Mouse (Mus musculus): ENCODE results near the gene Gli1.

Gene Gli1

DNA sequence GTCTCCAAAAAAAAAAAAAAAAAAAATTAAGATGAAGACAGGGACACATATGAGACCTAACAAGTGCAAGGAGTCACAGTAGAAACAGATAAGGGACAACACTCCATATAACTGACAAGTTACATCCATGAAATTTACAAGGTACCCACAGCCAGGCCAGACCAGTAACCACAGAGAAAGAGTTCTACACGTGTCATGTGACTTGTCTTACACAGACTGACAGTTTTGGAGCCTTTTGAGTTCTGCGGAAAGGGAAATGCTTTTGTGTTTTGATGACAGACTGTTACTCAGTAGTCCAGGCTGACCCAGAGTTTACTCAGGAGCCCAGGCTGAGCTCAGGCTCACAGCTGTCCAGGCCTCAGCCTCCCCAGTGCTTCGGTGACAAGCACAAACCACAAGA, 1.3 kb upstream of the Gli1 start:
- DNase-seq = no peak

DNA sequence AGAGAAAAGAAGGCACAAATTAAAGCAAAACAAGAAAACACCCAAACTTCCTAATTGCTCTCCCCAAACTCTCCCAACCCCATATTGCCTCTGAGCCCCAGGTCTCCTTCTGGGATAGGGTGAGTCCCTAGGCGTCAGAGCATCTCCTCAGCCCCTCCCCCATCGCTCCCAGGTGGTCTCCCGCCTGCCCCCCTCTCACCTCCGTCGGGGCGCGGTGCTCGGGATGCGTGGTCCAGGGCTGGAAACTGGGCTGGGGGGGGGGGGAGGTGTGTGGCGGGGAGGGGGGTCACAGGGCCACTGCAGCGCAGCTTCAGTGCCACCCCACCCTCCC, 449 bp downstream of the Gli1 start:
- peak in 1 of 2 experiments; percentile 34 for DNase-seq

DNA sequence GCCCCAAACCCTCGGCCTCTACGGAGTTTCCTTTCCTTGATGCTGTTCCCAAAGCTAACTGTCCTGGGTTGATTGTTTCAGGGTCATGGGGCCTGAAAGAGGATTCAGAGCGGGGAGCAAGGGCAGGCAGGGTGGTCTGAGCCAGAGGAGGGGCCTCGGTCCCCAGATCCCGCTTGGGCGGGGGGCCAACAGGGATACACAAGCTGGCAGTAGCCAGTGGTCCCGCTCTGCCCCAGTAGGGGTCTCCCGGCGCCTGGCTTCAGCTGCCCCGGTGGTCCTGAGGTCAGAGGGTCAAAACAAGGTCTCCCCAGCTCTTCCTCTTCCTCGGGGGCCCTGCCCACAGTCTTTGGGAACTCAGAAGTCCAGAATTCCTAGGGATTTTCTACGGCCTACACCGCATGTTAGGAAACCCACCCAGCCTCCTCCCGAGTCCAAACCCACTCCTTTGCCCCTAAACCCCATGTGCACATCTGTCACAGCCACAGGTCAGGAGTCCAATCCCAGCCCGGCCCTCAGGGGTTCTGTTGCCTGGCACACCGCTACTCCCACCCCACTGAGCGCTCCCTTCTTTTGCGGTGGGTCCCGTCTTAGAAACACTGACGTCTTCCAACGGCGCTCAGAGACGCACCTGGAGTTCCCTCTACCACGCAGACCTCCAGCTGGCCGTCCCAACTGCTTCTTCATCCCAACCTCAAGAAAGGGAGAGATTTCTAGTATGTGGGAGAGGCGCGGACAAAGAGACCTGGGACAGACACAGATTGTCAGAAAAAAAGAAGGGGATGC, 1.0 kb downstream of the Gli1 start:
- DNase-seq = peak in 1 of 2 experiments; percentile 45

DNA sequence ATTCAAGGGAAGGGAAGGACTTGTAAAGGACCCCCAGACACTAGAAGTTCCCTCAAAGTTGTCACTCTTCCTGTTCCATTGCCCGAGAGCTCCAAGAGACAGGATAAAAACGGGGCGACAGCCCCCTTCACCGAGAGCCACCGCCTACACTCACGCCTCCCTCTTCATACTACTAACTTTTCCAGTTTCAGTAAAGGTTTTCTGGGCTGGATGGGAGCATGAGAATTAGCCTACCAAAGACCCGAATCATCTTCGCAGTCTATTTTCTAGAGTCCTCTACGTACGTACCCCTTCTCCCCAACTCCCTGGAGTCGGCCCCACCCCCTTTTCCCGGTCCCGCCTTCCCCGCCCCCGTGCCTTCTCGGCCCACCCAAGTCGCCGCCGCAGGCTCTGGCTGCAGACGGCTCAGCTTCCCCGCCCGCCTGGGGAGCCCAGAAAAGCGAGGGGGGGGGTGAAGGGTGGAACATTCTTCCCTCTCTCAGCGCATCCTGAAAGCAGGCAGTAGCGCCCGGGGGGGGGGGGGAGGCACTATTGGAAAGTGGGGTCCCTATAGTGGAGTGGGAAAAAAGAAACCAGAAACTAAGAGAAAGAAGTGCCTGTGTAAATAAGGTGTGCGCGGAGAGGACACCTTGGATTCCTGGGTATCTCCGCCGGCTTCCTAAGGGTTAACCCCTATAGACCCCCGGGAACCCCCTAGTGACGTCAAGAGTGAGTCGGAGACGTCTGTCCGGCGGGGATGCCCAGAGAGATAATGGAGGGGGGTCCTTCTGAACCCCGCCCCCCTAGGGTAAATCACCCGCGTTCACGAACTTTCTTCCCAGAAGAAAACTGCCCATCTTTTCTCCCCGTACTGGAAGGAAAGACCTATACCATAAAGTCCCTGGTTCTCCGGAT, 1.8 kb downstream of the Gli1 start:
- DNase-seq = peak in 1 of 2 experiments; percentile 30

DNA sequence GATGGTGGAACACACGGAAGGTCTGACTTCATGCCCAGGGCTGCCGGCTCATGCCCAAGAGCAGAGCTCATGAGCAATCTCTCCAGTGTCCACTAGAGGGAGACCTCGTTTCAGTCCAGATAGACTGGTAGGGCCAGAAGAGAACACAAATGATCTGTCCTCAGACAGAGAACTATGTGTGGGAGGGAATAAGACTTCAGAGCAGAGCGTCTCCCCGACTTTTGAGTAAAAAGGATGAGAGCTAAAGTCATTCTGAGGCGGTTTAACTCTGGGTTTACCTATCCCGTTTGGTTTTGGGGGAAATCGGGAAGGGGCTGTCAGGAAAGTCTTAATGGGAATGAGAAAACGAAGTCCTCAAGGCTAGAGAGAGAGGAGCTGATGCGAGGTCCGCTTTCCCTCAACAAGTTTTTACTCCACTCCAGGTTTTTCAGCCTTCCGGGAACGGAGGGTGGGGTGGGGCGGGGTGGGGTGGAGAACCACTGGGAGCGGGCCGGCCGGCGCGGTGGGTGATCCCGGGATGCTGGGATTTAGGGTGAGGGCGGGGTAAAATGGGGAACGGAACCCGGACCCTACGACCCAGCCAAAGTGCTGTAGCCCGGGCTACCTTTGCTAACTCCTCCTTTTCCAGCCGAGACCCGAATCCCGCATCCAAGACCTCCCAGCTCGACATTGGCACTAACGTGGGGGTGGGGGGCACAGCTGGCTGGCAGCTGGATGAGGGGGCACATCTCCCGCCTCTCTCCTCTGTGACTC, 2.7 kb downstream of the Gli1 start:
- DNase-seq = peak; percentile 77 to 79

DNA sequence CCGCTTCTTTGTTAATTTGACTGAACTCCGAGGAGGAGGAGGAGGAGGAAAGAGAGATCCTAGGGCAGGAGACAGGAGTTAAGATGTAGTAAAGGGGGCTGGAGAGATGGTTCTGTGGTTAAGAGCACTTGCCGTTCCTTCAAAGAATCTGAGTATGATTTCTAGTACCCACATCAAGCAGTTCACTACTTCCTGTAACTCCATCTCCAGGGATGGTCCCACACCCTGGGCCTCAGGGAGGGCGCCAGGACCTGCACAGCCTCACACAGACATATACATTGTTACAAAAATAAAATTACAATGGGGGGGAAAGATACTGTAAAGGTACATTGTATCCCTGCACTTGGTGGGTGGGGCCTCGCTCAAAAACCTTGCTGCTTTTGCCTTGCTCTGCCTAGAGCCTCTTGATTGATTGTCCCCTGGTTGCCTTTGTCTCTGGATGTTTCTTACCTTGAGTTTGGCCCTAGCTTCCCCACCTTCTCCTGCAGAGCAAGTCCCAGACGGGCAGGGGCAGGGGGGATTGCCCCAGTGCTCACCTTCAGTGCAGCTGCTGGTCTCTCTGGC, 4.2 kb downstream of the Gli1 start:
- no peak for DNase-seq

DNA sequence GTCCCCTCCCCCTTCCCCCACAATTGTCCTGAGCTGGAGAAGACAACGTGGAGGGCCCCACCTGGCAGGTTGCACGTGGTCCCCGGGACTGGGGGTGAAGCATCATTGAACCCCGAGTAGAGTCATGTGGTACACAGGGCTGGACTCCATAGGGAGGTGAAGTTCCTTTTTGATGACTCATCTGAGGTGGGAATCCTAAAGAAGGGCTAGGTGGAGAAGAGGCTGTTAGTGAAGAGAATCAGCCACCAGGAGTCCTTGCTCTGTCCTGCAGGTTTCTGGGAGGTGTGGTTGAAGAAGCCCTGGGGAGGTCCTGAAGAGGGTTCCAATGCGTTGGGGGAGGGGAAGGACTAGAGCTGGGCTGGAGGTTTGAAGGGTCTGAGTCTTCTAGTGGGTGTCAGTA, 4.8 kb downstream of the Gli1 start:
- no peak for DNase-seq

DNA sequence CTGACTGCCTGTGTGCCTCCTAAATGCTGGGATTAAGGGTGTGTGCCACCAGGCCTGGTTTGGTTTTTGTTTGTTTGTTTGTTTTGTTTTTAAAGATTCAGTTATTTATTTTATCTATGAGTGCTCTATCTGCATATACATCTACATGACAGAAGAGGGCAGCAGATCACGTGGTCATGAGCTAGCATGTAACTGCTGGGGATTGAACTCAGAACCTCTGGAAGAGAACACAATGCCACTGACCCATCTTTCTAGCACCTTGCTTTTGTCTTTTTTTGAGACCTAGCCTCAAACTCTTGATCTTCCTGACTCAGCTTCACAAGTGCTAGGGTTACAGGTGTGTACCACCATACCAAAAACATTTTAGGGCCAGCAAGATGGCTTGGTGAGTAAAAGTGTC, 6.5 kb downstream of the Gli1 start:
- DNase-seq = no peak

DNA sequence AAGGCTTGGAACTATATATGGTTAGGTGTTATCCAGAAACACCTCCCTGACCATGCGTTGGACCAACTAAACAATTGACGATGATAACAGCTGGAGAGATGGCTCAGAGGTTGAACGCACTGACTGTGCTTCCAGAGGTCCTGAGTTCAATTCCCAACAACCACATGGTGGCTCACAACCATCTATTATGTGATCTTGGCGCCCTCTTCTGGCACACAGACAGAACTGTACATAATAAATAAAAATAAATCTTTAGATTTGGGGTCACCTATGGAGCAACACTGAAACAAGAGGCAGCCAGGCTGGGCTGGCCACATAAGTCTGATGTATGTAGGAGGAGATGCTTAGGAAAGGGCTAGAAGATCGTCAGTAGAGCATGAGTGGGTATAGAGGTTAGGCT, 8.6 kb downstream of the Gli1 start:
- peak in 1 of 2 experiments; percentile 29 for DNase-seq

DNA sequence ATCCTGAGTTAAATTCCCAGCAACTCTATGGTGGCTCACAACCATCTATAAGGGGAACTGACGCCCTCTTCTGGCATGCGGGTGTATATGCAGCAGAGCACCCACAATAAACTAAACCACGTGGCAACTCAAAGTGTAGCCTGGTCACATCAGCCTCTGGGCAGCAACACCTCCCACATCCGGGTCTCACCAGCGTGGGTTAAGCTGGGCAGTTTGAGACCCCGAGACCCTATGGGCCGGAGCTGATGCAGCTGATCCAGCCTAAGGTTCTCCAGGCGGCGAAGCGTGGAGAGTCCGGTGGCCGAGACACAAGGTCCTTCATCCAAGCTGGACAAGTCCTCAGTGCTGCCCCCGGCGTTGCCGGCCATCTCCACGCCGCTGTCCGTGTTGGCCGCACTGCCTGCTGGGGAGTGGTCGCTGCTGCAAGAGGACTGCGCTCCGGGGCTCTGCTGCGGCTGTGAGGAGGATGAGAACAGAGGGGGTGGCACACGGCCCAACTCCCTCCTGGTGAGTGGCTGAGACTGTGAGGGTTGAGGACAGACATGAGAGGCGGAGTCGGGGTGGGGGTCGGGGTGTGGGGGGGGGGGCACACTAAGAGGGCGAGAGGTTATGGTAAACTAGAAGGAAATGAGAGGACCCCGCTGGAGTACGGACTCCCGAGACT, 9.4 kb downstream of the Gli1 start:
- peak in 1 of 2 experiments; percentile 49 for DNase-seq

DNA sequence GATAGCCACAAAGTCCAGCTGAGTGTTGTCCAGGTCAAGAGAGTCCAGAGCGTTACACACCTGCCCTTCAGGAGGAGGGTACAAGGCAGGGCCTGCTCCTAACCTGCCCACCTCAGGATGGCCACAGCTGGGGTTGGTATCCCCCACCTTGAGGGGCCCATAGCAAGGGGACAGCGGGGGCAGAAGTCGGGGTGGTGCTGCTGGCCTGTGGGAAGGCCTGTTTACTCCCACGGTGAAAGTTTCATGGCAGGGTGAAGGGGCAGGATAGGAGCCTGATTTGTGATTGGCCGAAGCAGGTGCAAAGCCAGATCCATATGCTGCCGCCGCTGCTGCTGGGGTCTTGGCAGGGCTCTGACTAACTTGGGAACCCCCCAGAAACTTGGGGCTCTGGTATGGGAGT, 11.6 kb downstream of the Gli1 start:
- peak in 1 of 2 experiments; percentile 11 for DNase-seq

DNA sequence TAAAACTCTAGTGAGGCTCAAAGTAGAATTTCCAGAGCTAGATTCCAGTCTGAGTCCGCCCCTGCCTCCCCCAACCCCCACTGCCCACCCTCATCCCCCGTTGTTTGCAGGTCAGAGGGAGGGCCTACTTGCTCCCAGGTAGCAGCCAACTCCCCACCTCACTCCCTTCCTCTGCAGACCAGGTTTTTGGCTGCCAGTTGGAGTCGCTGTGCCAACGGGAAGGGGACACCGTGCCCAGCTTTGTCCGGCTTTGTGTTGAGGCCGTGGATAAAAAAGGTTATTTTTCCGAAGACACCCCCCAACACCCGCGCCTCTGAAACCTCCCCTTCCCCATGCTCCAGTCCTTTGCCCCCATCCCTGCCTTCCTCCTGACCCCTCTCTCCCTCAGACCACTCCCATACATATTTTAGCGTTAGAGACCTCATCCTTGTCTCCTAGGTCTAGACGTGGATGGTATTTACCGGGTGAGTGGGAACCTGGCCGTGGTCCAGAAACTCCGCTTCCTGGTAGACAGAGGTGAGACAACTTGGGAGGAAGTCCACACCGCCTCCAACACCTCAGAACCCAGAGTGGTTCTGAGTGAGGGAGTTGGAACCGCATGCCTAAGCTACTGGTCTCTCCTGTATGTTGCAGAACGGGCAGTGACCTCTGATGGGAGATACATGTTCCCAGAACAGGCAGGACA, 14.2 kb downstream of the Gli1 start:
- DNase-seq = no peak

DNA sequence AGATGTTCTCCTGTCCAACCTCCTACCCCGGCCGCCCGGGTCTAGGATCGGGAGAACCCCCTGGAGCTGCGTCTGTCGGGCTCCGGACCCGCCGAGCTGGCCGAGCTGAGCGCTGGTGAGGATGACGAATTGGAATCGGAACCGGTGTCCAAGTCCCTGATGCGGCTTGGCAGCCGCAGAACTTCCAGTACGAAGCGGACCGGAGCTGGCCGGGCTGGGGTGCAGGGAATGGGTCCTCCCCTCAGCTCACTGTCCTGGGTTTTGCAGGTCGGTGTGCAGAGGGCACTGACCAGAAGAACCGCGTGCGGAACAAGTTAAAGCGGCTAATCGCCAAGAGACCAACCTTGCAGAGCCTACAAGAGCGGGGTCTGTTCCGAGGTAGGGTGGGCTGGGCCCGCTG, 14.9 kb downstream of the Gli1 start:
- no peak for DNase-seq

DNA sequence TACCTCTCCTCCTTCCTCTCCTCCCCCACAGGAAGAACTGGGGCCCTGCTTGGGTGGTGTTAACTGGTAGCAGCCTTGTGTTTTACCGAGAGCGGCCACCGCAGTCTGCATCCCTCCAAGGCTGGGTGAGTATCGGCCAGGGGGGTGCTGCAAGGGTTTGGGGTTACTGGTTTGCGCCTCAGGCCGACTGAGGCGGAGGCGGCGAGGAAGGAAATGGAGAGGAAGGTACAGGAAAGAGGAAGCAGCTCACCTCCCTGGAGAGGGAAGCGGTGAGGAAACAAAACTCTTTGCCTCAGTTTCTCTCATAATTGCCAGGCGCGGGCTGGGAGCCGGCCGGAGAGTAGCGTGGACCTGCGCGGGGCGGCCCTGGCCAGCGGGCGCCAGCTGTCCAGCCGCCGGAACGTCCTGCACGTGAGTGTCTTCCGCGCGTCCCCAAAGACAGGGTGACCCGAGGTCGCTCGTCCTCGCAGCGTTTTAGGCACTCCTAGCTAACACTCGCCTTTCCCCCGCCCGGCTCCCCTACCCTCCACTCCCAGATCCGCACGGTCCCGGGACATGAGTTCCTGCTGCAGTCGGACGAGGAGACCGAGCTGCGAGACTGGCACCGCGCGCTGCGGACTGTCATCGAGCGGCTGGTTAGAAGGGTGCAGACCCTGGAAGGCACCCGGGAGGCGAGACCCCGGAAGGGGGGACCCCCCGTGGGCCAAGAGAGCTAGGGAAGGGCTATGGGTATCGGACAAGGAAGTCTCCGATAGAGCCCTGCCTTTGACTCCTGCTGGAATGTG, 15.6 kb downstream of the Gli1 start:
- DNase-seq = peak in 1 of 2 experiments; percentile 71

DNA sequence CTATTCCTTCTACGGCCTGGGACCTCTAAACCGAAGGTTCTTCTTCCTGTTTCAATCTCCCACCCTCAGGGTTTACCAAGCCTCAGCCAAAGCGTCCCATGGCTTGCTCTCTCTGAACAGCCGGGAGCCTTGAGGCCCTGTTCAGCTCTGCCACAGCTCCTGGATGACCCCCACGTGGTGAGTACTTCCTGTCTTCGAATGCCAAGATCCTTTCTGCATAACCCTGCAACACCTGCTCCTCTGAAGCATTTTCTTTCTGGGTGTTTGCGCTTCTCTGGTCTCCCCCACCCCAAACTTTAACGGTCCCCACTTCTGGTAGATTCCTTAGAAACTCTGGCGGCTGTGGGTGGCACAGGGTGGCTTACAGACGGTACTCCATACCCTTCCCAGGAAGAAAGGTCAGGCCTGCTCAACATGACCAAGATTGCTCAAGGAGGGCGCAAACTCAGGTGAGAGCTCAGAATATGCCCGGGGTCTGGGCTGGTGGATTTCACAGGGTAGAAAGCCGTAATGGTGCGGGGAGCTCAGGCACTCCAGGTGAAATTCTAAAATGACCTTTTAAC, 16.2 kb downstream of the Gli1 start:
- DNase-seq = peak; percentile 65 to 78

DNA sequence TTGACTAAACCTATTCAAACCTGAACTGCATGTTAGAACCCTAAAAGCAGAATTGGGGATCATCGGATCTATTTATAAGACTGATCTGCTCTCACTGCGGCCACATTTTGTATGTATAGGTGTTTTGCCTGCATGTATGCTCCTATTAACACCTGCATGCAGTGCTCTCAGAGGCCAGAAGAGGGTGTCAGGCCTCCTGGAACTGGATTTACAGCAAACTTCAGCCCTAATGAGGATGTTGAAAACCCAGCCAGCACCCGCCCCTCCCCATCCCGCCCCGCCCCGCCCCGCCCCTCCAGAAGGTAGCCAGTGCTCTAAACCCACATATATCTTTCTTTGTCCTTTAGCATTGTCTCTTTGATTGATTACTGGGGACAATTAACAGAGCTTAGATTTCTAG, 17.3 kb downstream of the Gli1 start:
- DNase-seq = peak; percentile 85 to 87

DNA sequence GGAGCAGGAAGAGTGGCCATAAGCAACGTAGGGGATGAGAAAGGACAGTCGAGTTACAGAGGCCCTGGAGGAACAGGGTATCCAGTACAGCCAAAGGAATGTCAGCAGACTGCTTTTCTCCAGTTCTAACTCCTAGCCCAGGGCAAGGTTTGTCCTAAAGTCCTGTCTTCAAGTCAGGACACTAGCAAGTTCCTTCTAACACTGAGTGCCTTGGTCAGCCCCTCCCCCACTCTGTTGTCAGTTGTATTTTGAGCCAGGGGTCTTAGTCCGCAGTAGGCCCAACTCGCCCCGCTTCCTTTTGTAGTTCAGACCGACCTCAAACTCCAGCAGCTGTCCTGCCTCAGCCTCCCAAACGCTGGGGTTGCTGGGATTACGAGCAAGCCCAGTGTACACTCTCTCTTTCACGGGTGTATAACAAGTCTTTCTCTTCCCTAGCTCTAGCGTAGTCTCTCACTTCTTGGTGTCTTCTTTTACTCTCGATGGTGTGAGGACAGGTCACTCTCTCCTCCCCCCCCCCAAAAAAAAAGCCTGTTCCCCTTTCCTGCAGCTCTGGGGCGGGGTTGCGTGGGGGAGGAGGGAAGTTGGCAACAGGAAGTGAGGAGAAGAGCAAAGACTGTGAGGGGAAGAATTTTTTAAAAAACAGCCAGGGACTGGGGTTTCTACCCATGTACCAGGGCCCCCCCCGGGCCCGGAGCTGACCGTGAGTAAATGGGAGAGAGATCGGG, 18.5 kb downstream of the Gli1 start:
- peak; percentile 70 to 76 for DNase-seq

DNA sequence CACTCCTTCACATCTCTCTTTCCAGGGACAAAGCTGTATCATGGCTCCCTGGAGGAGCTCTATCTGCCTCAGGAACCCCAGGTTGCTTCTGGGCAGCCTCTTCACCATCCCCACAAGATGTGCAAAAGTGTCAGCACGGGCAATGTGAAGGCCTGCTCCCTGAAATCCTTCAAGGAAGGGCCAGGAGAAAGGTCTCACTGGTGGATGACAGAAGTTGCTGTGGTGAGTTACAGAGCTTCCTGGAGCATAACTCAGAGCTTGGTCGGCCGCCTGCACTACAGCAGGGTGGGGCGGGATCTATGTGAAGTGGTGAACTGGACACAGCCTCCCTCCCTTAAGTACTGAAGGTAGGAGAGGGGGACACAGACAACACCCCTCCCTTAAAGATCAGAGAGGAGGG, 19.1 kb downstream of the Gli1 start:
- peak; percentile 32 to 40 for DNase-seq

DNA sequence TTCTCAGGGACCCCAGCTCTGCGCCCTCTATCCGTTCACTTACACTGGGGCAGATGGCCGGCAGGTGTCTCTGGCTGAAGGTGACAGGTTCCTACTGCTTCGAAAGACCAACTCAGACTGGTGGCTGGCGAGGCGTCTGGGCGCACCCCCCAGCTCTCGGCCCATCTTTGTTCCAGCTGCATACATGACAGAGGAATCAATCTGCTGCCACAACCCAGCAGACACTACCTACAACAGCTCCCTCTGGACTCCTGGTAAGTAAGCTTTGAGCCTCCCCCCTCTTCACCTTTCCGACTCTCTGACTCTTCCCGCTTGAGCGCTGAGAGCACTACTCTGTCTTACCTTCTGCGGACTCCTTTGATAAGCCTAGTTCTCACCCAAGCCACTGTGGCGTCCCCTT, 19.6 kb downstream of the Gli1 start:
- peak; percentile 44 to 49 for DNase-seq

DNA sequence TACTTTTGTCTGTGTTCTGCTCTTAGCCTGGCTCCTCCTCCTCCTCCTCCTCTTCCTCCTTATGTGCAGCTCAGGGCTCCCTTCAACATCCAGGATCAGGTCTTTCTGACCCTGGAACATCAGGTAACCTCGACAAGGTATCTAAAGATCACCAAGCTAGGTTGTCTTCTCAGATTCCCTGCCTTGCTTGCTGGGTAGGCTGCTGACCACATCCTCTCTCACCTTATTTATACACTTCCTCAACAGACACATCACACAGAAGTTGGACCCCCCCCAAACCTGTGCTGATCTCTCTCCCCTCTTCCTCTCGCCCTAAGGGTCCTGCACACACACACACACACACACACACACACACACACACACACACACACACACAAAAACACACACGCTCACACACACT, 20.2 kb downstream of the Gli1 start, which contains the start of gene Arhgap9:
Arhgap9 (plus strand) TSS at position 344 of the 400 bp plus-strand sequence.
- DNase-seq = peak; percentile 37 to 54

All from thymus, postnatal 36 days (tissue).